Mouse (Mus musculus) C2C12 (cell line): Measurements from ENCODE around the gene Slc6a1.

Experiments
- CEBPB ChIP-seq: IDR thresholded peaks from one replicate; pipeline ENCODE4 v1.6.1; 2011; ENCODE audit warnings: low read depth, mild to moderate bottlenecking, control low read depth, moderate library complexity
- CTCF ChIP-seq: IDR thresholded peaks from one replicate; pipeline ENCODE4 v1.5.1; 2011; ENCODE audit not compliant: control insufficient read depth, insufficient read depth, insufficient read length

DNA sequence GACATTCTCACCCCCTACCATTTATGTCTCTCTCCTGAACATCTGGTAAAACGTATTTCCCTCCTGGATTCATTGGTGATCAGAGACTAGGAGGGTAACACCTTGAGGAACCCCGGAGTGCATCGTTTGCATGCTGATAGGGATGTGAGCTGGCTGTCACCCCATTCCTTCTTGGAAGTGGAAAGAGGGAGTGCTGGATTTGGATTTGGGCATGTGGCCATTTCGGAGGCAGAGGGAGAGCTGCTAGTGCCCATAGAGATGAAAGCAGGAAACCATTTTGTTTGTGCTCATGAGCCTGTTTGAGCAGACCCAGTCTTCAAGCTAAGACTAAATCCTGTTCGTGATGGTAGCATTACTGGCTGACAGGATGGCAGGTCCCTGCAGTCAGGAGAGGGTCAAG, 9.0 kb downstream of the Slc6a1 start:
- no peak for TF ChIP-seq CTCF
- TF ChIP-seq CEBPB: no peak
